Mouse (Mus musculus): ENCODE measurements around the gene Armh3. TPM values are rescaled to one million over a fixed set of nuclear protein-coding genes. Genes with fewer than 3 reads are reported as not detected.

Gene Armh3
- polyA plus RNA-seq, 1 experiment, result 17.1 TPM

- Histone ChIP-seq H3K36me3 (ENCODE audit: control insufficient read depth, insufficient read depth, low read length, poor library complexity, severe bottlenecking) (no peaks in the 10 kb centered on the region), H3K4me1 (ENCODE audit: control insufficient read depth, insufficient read depth, low read length) (peaks cover 1% of the 10 kb centered on the region), H3K9me3 (replicated peaks; ENCODE audit: control insufficient read depth, insufficient read depth, low read length, poor library complexity, severe bottlenecking) (no peaks in the 10 kb centered on the region), H3K27me3 (ENCODE audit: control insufficient read depth, insufficient read depth, low read length, poor library complexity, severe bottlenecking) (no peaks in the 10 kb centered on the region), H3K4me3 (ENCODE audit: low read depth, low read length) (no peak overlapping the region), H3K9ac (ENCODE audit: low read depth, poor library complexity, severe bottlenecking) (peak overlapping the region; percentile 39; the same call in 1 of the 2 replicates), H3K27ac (ENCODE audit: insufficient read depth, low read length) (peak overlapping the region; percentile 70)
- no peak for TF ChIP-seq CTCF (IDR thresholded peaks at IDR 0.05; ENCODE audit: low read depth, low read length)
- no peak for TF ChIP-seq POLR2A (IDR thresholded peaks at IDR 0.05; ENCODE audit: insufficient read depth, low read length)
- no peak for TF ChIP-seq EP300 (IDR thresholded peaks at IDR 0.05; ENCODE audit: insufficient read depth, low read depth, low read length)
These were observed 208.9 kb downstream of the Armh3 start for GRCm38 (mm10) chr19:45789365-45789764.

GRCm38 (mm10) chr19:45788337-45788736 is 210.0 kb downstream of the Armh3 start:
- H3K9me3 ChIP-seq (replicated peaks; ENCODE audit: control insufficient read depth, insufficient read depth, low read length, poor library complexity, severe bottlenecking), result no peaks in the 10 kb centered on the region
- H3K27me3 ChIP-seq (ENCODE audit: control insufficient read depth, insufficient read depth, low read length, poor library complexity, severe bottlenecking), result no peaks in the 10 kb centered on the region
- peaks cover 1% of the 10 kb centered on the region for H3K4me1 ChIP-seq (ENCODE audit: control insufficient read depth, insufficient read depth, low read length)
- H3K9ac ChIP-seq (ENCODE audit: low read depth, poor library complexity, severe bottlenecking), result no peak overlapping the region
- H3K27ac ChIP-seq (ENCODE audit: insufficient read depth, low read length), result no peak overlapping the region
- H3K36me3 ChIP-seq (ENCODE audit: control insufficient read depth, insufficient read depth, low read length, poor library complexity, severe bottlenecking), result no peaks in the 10 kb centered on the region
- H3K4me3 ChIP-seq (ENCODE audit: low read depth, low read length), result no peak overlapping the region
- TF ChIP-seq CTCF (IDR thresholded peaks at IDR 0.05; ENCODE audit: low read depth, low read length) (no peak), EP300 (IDR thresholded peaks at IDR 0.05; ENCODE audit: insufficient read depth, low read depth, low read length) (no peak), POLR2A (IDR thresholded peaks at IDR 0.05; ENCODE audit: insufficient read depth, low read length) (no peak)

- Histone ChIP-seq H3K9me3 (replicated peaks; ENCODE audit: control insufficient read depth, insufficient read depth, low read length, poor library complexity, severe bottlenecking) (no peaks in the 10 kb centered on the region), H3K9ac (ENCODE audit: low read depth, poor library complexity, severe bottlenecking) (no peak overlapping the region), H3K27ac (ENCODE audit: insufficient read depth, low read length) (no peak overlapping the region), H3K4me3 (ENCODE audit: low read depth, low read length) (no peak overlapping the region), H3K4me1 (ENCODE audit: control insufficient read depth, insufficient read depth, low read length) (peaks cover 1% of the 10 kb centered on the region), H3K36me3 (ENCODE audit: control insufficient read depth, insufficient read depth, low read length, poor library complexity, severe bottlenecking) (no peaks in the 10 kb centered on the region), H3K27me3 (ENCODE audit: control insufficient read depth, insufficient read depth, low read length, poor library complexity, severe bottlenecking) (no peaks in the 10 kb centered on the region)
- no peak for TF ChIP-seq CTCF (IDR thresholded peaks at IDR 0.05; ENCODE audit: low read depth, low read length)
- no peak for TF ChIP-seq EP300 (IDR thresholded peaks at IDR 0.05; ENCODE audit: insufficient read depth, low read depth, low read length)
- TF ChIP-seq POLR2A (IDR thresholded peaks at IDR 0.05; ENCODE audit: insufficient read depth, low read length), result no peak
These were observed 210.8 kb downstream of the Armh3 start for GRCm38 (mm10) chr19:45787450-45787849.

GRCm38 (mm10) chr19:45785470-45785869 is 212.8 kb downstream of the Armh3 start:
- TF ChIP-seq POLR2A (IDR thresholded peaks at IDR 0.05; ENCODE audit: insufficient read depth, low read length) (no peak), EP300 (IDR thresholded peaks at IDR 0.05; ENCODE audit: insufficient read depth, low read depth, low read length) (no peak), CTCF (IDR thresholded peaks at IDR 0.05; ENCODE audit: low read depth, low read length) (no peak)
- Histone ChIP-seq H3K27ac (ENCODE audit: insufficient read depth, low read length) (no peak overlapping the region), H3K9ac (ENCODE audit: low read depth, poor library complexity, severe bottlenecking) (0 out of 2 replicates have a peak overlapping the region, but pooled peaks have one; percentile 8), H3K4me1 (ENCODE audit: control insufficient read depth, insufficient read depth, low read length) (peaks cover 1% of the 10 kb centered on the region), H3K4me3 (ENCODE audit: low read depth, low read length) (no peak overlapping the region), H3K27me3 (ENCODE audit: control insufficient read depth, insufficient read depth, low read length, poor library complexity, severe bottlenecking) (no peaks in the 10 kb centered on the region), H3K9me3 (replicated peaks; ENCODE audit: control insufficient read depth, insufficient read depth, low read length, poor library complexity, severe bottlenecking) (no peaks in the 10 kb centered on the region), H3K36me3 (ENCODE audit: control insufficient read depth, insufficient read depth, low read length, poor library complexity, severe bottlenecking) (peaks cover 7% of the 10 kb centered on the region)

GRCm38 (mm10) chr19:45783933-45784576 is 214.2 kb downstream of the Armh3 start:
- Histone ChIP-seq H3K9ac (ENCODE audit: low read depth, poor library complexity, severe bottlenecking) (peak overlapping the region; percentile 76), H3K36me3 (ENCODE audit: control insufficient read depth, insufficient read depth, low read length, poor library complexity, severe bottlenecking) (peaks cover 18% of the 10 kb centered on the region), H3K9me3 (replicated peaks; ENCODE audit: control insufficient read depth, insufficient read depth, low read length, poor library complexity, severe bottlenecking) (no peaks in the 10 kb centered on the region), H3K27ac (ENCODE audit: insufficient read depth, low read length) (peak overlapping the region; percentile 59), H3K4me3 (ENCODE audit: low read depth, low read length) (peak overlapping the region; percentile 88), H3K4me1 (ENCODE audit: control insufficient read depth, insufficient read depth, low read length) (peaks cover 1% of the 10 kb centered on the region), H3K27me3 (ENCODE audit: control insufficient read depth, insufficient read depth, low read length, poor library complexity, severe bottlenecking) (no peaks in the 10 kb centered on the region)
- TF ChIP-seq POLR2A (IDR thresholded peaks at IDR 0.05; ENCODE audit: insufficient read depth, low read length), result peak; percentile 77
- no peak for TF ChIP-seq EP300 (IDR thresholded peaks at IDR 0.05; ENCODE audit: insufficient read depth, low read depth, low read length)
- no peak for TF ChIP-seq CTCF (IDR thresholded peaks at IDR 0.05; ENCODE audit: low read depth, low read length)

GRCm38 (mm10) chr19:45783181-45783932 is 214.9 kb downstream of the Armh3 start, which contains the start of gene Mgea5:
Mgea5 (minus strand) TSS chr19:45783837.
- TF ChIP-seq EP300 (IDR thresholded peaks at IDR 0.05; ENCODE audit: insufficient read depth, low read depth, low read length), result no peak
- H3K9me3 ChIP-seq (replicated peaks; ENCODE audit: control insufficient read depth, insufficient read depth, low read length, poor library complexity, severe bottlenecking), result no peaks in the 10 kb centered on the region
- peak within 1 kb of the TSS; percentile 59 for H3K27ac ChIP-seq (ENCODE audit: insufficient read depth, low read length)

More at GRCm38 (mm10) chr19:45783181-45783932, 214.9 kb downstream of the Armh3 start, which contains the start of gene Mgea5:
- H3K4me1 ChIP-seq (ENCODE audit: control insufficient read depth, insufficient read depth, low read length), result peaks cover 1% of the 10 kb centered on the region
- peak within 1 kb of the TSS; percentile 88 for H3K4me3 ChIP-seq (ENCODE audit: low read depth, low read length)
- peak within 1 kb of the TSS; percentile 93 for H3K9ac ChIP-seq (ENCODE audit: low read depth, poor library complexity, severe bottlenecking)
- no peaks in the 10 kb centered on the region for H3K27me3 ChIP-seq (ENCODE audit: control insufficient read depth, insufficient read depth, low read length, poor library complexity, severe bottlenecking)
- H3K36me3 ChIP-seq (ENCODE audit: control insufficient read depth, insufficient read depth, low read length, poor library complexity, severe bottlenecking), result peaks cover 24% of the 10 kb centered on the region

Data from ES-Bruce4 (cell line).